Mouse (Mus musculus) heart, embryonic 16.5 days (tissue): ENCODE results near the gene Galns. TPM values are rescaled to one million over a fixed set of nuclear protein-coding genes. Genes with fewer than 3 reads are reported as not detected.
A peak's percentile ranks its signal among the peaks of the same experiment; 100 is the strongest.

ENCODE experiments used
- ATAC-seq: fragments of 200-750 bp; cut with Nextera tagmentation; replicated peaks from 2 replicates; pipeline ENCODE4 v1.8.0; 2017; ENCODE audit warnings: moderate number of reproducible peaks; ENCODE audit not compliant: insufficient read depth, low FRiP score; ENCODE audit errors: extremely low read depth
- H3K27ac ChIP-seq: fragments of 300-500 bp; sonication (generic); 2 replicates; pipeline ENCODE4 v1.5.1; 2014; ENCODE audit warnings: mild to moderate bottlenecking, low read length, control low read depth, moderate library complexity
- H3K27me3 ChIP-seq: fragments of 300-500 bp; sonication (generic); 2 replicates; pipeline ENCODE4 v1.6.1; 2014; ENCODE audit warnings: low read length, mixed read lengths; ENCODE audit not compliant: control insufficient read depth, insufficient read depth
- H3K36me3 ChIP-seq: fragments of 300-500 bp; sonication (generic); 2 replicates; pipeline ENCODE4 v1.6.1; 2014; ENCODE audit not compliant: control insufficient read depth, insufficient read depth
- H3K4me1 ChIP-seq: fragments of 300-500 bp; sonication (generic); 2 replicates; pipeline ENCODE4 v1.6.1; 2014; ENCODE audit warnings: low read length, mixed read lengths; ENCODE audit not compliant: control insufficient read depth, insufficient read depth
- H3K4me2 ChIP-seq: fragments of 300-500 bp; sonication (generic); 2 replicates; pipeline ENCODE4 v1.6.1; 2014; ENCODE audit warnings: low read depth, mild to moderate bottlenecking, control low read depth, low read length
- H3K4me3 ChIP-seq: fragments of 300-500 bp; sonication (generic); 2 replicates; pipeline ENCODE4 v1.5.1; 2014; ENCODE audit warnings: mild to moderate bottlenecking, control low read depth, low read length
- H3K9ac ChIP-seq: fragments of 300-500 bp; sonication (generic); 2 replicates; pipeline ENCODE4 v1.6.1; 2014; ENCODE audit warnings: low read length, control low read depth
- H3K9me3 ChIP-seq: fragments of 300-500 bp; sonication (generic); replicated peaks from 2 replicates; pipeline ENCODE4 v1.6.1; 2016; ENCODE audit warnings: low read length; ENCODE audit not compliant: control insufficient read depth
- WGBS: fragments of 180-500 bp; shearing (Covaris S2); extraction: QIAGEN DNeasy Blood & Tissue Kit; methylation state at CpG from one replicate; pipeline ENCODE4 v1.1.7; 2014; 5-methylcytosine and 5-hydroxymethylcytosine counted together
- polyA plus RNA-seq: library from polyadenylated mRNA; unstranded; fragments of >200 nt; fragmentation: Nextera tagmentation; extraction: Ambion mirVana; gene quantifications from 2 replicates; pipeline ENCODE4 v1.2.1, GENCODE M21; 2015

The Galns gene
- polyA plus RNA-seq, 1 experiment from 2014 or later, result 10.4 TPM

DNA sequence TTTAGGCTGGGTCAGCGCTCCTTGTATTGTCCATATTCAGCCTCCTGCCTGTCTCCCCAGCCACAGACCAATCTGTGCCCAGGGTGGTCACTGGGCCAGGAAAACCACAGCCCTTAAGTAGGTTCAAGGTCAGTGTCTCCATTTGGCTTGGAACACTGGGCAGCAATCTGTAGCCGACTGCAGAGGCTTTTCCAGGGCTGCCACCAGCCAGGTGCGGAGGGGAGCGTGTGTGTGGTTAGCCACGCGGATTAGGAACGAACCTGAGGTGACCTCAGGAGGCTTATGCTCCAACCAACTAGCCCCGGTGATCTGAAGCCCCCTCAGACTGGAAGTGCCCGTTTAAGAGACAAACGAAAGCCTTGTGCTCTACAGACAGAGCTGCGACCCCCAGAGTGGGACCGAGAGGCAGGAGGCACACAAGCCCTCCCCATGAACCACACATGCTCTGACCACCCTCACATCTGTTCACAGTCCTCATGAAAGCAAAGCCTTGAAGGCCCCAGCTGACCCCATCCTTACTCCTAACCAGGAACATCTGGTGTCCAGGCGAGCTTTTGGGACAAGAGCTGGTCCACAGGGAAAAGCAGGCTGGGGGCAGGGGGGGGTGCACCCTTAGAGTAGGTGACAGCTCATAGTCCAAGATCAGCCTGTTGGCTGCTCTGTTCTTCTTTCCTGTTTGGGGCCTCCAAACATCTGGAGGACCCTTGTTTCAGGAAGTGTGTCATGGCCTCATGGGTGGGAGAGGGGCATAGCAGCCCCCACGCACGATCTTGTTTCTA is 37.1 kb upstream of the Galns start:
- H3K27ac ChIP-seq, result no peak overlapping the region
- peaks cover 13% of the 10 kb centered on the region for H3K4me1 ChIP-seq
- no peak overlapping the region for H3K9ac ChIP-seq
- H3K4me2 ChIP-seq, result no peak overlapping the region
- H3K36me3 ChIP-seq, result no peaks in the 10 kb centered on the region
- H3K9me3 ChIP-seq, result no peaks in the 10 kb centered on the region
- no peaks in the 10 kb centered on the region for H3K27me3 ChIP-seq
- 76% methylated on average over 15 of the region's 15 CpGs for WGBS
- no peak for ATAC-seq
- H3K4me3 ChIP-seq, result no peak overlapping the region

DNA sequence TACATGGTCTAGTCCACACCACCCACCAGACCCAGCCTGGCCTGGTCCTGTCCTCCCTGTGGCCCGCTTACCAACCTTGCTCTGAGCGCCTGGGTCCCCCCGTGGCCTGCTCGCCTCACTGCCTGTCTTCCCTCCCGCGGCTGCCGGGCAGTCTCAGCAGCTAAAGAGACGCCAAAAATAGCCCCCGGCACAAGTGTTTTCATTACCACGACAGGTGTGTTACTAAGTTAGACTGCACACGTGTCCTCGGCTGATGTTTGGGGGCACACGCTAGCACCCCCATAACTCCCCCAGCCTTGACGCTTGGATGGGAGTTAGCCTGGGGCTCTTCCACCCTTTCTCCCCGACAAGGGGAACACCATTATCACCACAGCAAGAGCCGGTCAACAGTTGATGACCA is 35.1 kb upstream of the Galns start:
- H3K4me1 ChIP-seq, result peaks cover 16% of the 10 kb centered on the region
- H3K27me3 ChIP-seq, result no peaks in the 10 kb centered on the region
- 0 out of 2 replicates have a peak overlapping the region, but pooled peaks have one; percentile 6 for H3K4me2 ChIP-seq
- H3K4me3 ChIP-seq, result no peak overlapping the region
- no peak overlapping the region for H3K9ac ChIP-seq
- no peak for ATAC-seq
- H3K36me3 ChIP-seq, result no peaks in the 10 kb centered on the region
- H3K9me3 ChIP-seq, result no peaks in the 10 kb centered on the region
- WGBS, result 41% methylated on average over 16 of the region's 16 CpGs
- no peak overlapping the region for H3K27ac ChIP-seq

DNA sequence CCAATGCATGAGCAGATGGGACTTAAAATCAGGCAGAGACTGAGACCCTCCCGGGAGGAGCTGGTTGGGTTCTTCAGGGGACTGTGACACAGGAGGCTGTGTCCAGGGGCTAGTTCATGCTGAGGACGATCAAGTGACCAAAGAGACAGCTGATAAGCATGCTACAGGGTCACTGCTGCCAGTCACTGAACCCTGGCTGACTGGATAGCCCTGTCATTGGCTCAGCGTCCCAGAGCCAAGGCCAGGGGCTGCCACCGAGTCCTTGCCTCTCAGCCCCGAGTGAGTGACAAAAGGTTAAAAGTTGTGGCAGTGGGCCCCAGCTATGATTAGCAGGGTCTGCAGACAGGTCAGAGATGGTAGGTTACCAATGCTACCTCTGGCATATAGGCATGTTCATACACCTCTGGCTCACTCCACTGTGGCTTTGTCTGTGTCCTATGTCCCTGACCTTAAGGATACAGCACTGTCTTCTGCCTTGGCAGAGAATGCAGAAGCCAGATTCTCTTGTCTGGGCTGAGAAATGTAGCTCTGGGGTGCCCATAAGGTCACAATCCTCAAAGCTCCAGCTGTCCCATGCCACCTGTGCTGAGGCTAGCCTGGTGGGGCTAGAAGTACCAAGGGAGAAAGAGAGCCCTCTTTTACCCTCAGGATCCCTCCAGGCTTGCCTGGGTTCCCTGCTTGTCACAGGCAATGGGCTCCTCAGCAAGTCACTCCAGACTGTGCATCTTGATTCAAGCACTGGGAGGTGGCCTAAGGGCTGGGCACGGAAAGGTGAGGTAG is 33.1 kb upstream of the Galns start:
- ATAC-seq, result no peak
- Histone ChIP-seq H3K4me1 (peaks cover 20% of the 10 kb centered on the region), H3K9me3 (no peaks in the 10 kb centered on the region), H3K4me2 (no peak overlapping the region), H3K4me3 (no peak overlapping the region), H3K36me3 (no peaks in the 10 kb centered on the region), H3K27me3 (no peaks in the 10 kb centered on the region), H3K27ac (no peak overlapping the region), H3K9ac (no peak overlapping the region)
- WGBS, result 67% methylated on average over 6 of the region's 6 CpGs

DNA sequence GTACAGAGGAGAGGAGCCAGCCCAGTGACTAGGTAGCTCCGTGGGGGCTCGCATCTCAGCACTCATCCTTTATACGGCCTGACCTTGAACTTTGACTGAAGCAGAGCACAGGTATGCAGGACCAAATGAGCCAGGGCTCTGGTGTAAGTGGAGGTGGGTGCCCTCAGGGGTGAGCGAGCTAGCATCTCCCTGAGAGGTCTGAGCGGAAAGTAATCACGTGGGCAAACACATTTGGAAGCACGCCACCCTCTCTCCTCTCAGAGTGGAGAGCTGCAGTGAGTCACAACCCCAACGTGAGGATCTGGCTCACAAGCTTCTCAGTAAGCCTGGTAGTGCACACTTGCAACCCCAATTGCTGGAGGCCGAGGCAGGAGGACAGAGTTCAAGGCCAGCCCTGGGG is 30.8 kb upstream of the Galns start:
- H3K27ac ChIP-seq, result no peak overlapping the region
- no peaks in the 10 kb centered on the region for H3K36me3 ChIP-seq
- H3K9ac ChIP-seq, result no peak overlapping the region
- H3K27me3 ChIP-seq, result no peaks in the 10 kb centered on the region
- H3K4me2 ChIP-seq, result no peak overlapping the region
- no peaks in the 10 kb centered on the region for H3K9me3 ChIP-seq
- 41% methylated on average over 9 of the region's 9 CpGs for WGBS
- ATAC-seq, result peak; percentile 58
- H3K4me1 ChIP-seq, result peaks cover 25% of the 10 kb centered on the region
- H3K4me3 ChIP-seq, result no peak overlapping the region

DNA sequence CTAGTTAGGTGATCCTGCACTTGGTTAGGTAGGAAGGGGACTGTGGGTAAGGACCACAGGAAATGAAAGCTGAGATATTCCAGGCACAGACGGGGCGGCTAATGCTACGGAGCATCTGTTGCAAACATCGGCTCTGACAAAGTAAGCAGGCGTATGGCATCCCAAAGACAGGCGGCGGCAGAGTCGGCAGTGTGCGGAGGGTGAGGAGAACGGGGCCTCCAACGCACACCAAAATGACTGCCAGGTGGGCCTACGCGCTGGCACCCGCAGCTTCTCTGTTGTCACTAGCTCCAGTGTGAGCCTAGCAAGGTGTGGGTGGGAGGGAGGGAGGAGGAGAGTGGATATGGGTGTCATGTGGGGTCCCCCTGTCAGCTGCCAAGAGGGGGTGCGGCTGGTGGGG is 30.1 kb upstream of the Galns start:
- Histone ChIP-seq H3K4me2 (no peak overlapping the region), H3K9me3 (no peaks in the 10 kb centered on the region), H3K27ac (no peak overlapping the region), H3K9ac (no peak overlapping the region), H3K27me3 (no peaks in the 10 kb centered on the region), H3K36me3 (no peaks in the 10 kb centered on the region), H3K4me3 (no peak overlapping the region), H3K4me1 (peaks cover 28% of the 10 kb centered on the region)
- no peak for ATAC-seq
- 85% methylated on average over 15 of the region's 15 CpGs for WGBS

DNA sequence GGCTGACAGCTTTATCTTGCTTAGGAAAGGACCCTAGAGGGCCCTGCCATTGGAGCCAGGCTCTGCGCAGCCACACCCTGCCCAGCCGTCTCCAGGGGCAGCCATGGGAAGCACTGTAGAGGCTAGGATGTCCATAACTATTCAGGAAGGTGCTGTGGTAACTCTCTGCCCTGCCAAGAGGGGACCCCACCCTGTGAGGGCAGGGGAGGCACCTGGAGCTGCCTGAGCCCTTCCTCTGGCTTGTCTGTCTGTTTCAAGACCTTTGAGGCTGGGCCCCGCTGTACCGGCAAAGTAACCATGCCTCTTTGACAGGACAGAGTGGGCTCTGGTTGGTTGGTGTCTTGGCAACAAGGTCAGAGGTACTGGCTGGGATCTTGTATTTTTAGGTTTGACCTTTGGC is 29.6 kb upstream of the Galns start:
- no peak for ATAC-seq
- WGBS, result 79% methylated on average over 4 of the region's 4 CpGs
- no peak overlapping the region for H3K9ac ChIP-seq
- no peak overlapping the region for H3K4me3 ChIP-seq
- no peak overlapping the region for H3K27ac ChIP-seq
- peaks cover 31% of the 10 kb centered on the region for H3K4me1 ChIP-seq
- no peaks in the 10 kb centered on the region for H3K36me3 ChIP-seq
- no peaks in the 10 kb centered on the region for H3K9me3 ChIP-seq
- no peaks in the 10 kb centered on the region for H3K27me3 ChIP-seq
- no peak overlapping the region for H3K4me2 ChIP-seq

DNA sequence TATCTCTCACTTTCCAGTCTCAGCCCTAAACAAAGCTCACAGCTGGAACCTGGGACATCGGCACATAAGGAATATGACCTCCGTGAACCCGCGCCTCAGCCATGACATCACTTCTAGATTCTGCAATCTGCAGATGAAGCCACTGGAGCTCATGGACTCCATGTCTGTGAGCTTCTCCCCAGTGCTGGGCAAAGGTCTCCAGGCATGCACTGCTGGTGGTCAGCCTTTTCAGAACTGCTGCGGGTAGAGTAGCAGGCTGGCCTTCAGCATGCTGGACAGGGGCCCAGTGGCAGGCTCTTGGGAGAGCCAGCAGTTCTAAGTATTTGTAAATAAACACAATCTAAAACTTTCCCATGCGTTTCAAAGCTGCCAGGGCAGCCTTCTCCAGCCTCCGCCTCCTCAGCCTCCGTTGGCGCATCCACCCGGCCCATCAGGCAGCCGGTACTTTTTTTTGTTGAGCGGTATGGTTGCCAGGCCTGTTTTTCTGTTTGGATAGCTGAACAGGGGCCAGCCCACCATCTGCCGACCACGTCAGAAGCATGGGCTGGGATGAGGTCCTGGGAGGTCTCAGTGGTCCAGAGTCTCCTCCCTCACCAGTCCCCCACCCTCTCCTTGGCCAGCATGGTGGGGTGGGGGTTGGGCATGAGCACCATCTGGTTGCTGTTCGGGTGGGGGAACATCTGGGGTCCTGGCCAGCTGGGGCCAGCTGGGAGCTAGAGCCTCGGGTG is 28.4 kb upstream of the Galns start:
- H3K9ac ChIP-seq, result no peak overlapping the region
- no peaks in the 10 kb centered on the region for H3K27me3 ChIP-seq
- no peak overlapping the region for H3K4me3 ChIP-seq
- H3K27ac ChIP-seq, result no peak overlapping the region
- H3K4me2 ChIP-seq, result no peak overlapping the region
- 40% methylated on average over 16 of the region's 16 CpGs for WGBS
- H3K4me1 ChIP-seq, result peaks cover 31% of the 10 kb centered on the region
- ATAC-seq, result 0 out of 2 replicates have a peak, but pooled peaks have one; percentile 7
- no peaks in the 10 kb centered on the region for H3K9me3 ChIP-seq
- H3K36me3 ChIP-seq, result no peaks in the 10 kb centered on the region

DNA sequence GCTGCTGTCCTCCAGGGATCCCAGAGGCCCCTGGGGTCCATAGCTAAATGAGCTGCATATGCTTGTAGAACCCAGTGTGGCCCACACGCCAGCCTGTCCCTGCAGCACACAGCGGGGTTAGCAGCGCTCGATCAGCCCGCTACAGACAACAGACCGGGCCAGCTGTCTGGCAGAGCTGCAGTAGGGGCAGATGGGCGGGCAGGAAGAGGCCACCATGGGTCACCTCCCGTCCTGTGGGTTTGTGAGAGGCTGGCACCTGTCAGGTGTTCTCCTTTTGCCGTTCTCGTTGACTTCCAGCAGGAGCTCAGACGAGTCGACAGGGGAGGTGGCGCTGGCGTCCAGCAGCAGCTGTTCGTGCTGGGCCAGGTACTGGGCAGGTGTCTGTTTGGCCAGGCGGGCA is 27.3 kb upstream of the Galns start:
- no peaks in the 10 kb centered on the region for H3K9me3 ChIP-seq
- H3K4me1 ChIP-seq, result peaks cover 31% of the 10 kb centered on the region
- WGBS, result 82% methylated on average over 16 of the region's 16 CpGs
- no peak overlapping the region for H3K4me3 ChIP-seq
- ATAC-seq, result no peak
- H3K36me3 ChIP-seq, result 0 out of 2 replicates have a peak, but pooled peaks cover 2% of the 10 kb centered on the region
- no peak overlapping the region for H3K27ac ChIP-seq
- no peak overlapping the region for H3K4me2 ChIP-seq
- no peaks in the 10 kb centered on the region for H3K27me3 ChIP-seq
- H3K9ac ChIP-seq, result no peak overlapping the region
